Mouse (Mus musculus) brain, embryonic 14.5 days (tissue): ENCODE data around the gene Tbc1d30.

Experiments used
- CTCF ChIP-seq: fragments of 200-500 bp; IDR thresholded peaks from 2 replicates; pipeline ENCODE4 v1.5.1; 2012; ENCODE audit warnings: inconsistent platforms, mild to moderate bottlenecking, moderate library complexity, borderline replicate concordance; ENCODE audit not compliant: insufficient read depth, insufficient read length; ENCODE audit errors: extremely low read depth
- POLR2A ChIP-seq: fragments of 200-500 bp; IDR thresholded peaks from 2 replicates; pipeline ENCODE4 v1.6.1; 2012; ENCODE audit warnings: mild to moderate bottlenecking, inconsistent platforms, borderline replicate concordance; ENCODE audit not compliant: poor library complexity, insufficient read depth, insufficient read length, severe bottlenecking; ENCODE audit errors: extremely low read depth

DNA sequence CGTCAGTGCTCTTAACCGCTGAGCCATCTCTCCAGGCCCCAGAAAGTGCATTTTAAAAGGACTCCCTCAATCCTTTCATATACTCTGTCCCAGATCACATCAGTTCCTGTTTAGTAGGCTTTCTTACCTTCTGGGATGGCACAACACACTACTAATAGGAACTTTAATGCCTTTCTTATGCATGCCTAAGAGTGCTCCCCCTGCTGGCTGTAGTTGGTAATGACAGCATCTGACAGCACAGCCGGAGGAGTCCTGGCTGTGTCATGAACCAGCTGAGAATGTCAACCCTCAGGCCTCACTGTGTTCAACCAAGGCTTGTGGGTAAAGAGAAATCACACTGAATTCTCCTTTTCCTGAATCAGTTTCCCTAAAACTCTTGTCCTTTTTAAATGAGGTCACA lies 16.5 kb downstream of the Tbc1d30 start:
- no peak for TF ChIP-seq POLR2A
- TF ChIP-seq CTCF = peak; percentile 67; the same call in 1 of the 2 replicates
